Mouse (Mus musculus): Measurements from ENCODE around the gene Palmd. TPM values are rescaled to one million over a fixed set of nuclear protein-coding genes. Genes with fewer than 3 reads are reported as not detected.

The Palmd gene
- polyA plus RNA-seq, 1 experiment from 2014 or later: 9.9 TPM

GRCm38 (mm10) chr3:116923042-116923441, 45.7 kb downstream of the Palmd start:
- H3K4me2 ChIP-seq: no peak overlapping the region
- H3K4me3 ChIP-seq: no peak overlapping the region
- no peaks in the 10 kb centered on the region for H3K36me3 ChIP-seq
- H3K9me3 ChIP-seq: no peaks in the 10 kb centered on the region
- no peak for ATAC-seq (ENCODE audit: low FRiP score, low read depth)
- H3K27ac ChIP-seq (replicated peaks): no peak overlapping the region
- H3K9ac ChIP-seq: no peak overlapping the region
- 80% methylated on average over 12 of the region's 12 CpGs for WGBS
- no peaks in the 10 kb centered on the region for H3K4me1 ChIP-seq (replicated peaks)
- H3K27me3 ChIP-seq: no peaks in the 10 kb centered on the region

GRCm38 (mm10) chr3:116921535-116921934, 47.3 kb downstream of the Palmd start:
- Histone ChIP-seq H3K9ac (no peak overlapping the region), H3K4me3 (no peak overlapping the region), H3K27ac (replicated peaks) (no peak overlapping the region), H3K9me3 (no peaks in the 10 kb centered on the region), H3K36me3 (no peaks in the 10 kb centered on the region), H3K4me1 (replicated peaks) (no peaks in the 10 kb centered on the region), H3K27me3 (no peaks in the 10 kb centered on the region), H3K4me2 (no peak overlapping the region)
- ATAC-seq (ENCODE audit: low FRiP score, low read depth): no peak
- 89% methylated on average over 3 of the region's 3 CpGs for WGBS

- ATAC-seq (ENCODE audit: low FRiP score, low read depth): no peak
- WGBS: 91% methylated on average over 4 of the region's 4 CpGs
- Histone ChIP-seq H3K9me3 (no peaks in the 10 kb centered on the region), H3K4me3 (no peak overlapping the region), H3K4me1 (replicated peaks) (no peaks in the 10 kb centered on the region), H3K27me3 (no peaks in the 10 kb centered on the region), H3K4me2 (no peak overlapping the region), H3K36me3 (no peaks in the 10 kb centered on the region), H3K27ac (replicated peaks) (no peak overlapping the region), H3K9ac (no peak overlapping the region)
Measured at GRCm38 (mm10) chr3:116917016-116917415, 51.8 kb downstream of the Palmd start.

GRCm38 (mm10) chr3:116914931-116915330, 53.9 kb downstream of the Palmd start:
- 82% methylated on average over 3 of the region's 3 CpGs for whole genome bisulfite sequencing
- Histone ChIP-seq H3K4me3 (no peak overlapping the region), H3K4me1 (replicated peaks) (no peaks in the 10 kb centered on the region), H3K27me3 (no peaks in the 10 kb centered on the region), H3K9ac (no peak overlapping the region), H3K27ac (replicated peaks) (no peak overlapping the region), H3K4me2 (no peak overlapping the region), H3K36me3 (no peaks in the 10 kb centered on the region), H3K9me3 (no peaks in the 10 kb centered on the region)
- no peak for ATAC-seq (ENCODE audit: low FRiP score, low read depth)

- Histone ChIP-seq H3K27ac (replicated peaks) (no peak overlapping the region), H3K4me2 (no peak overlapping the region), H3K9ac (no peak overlapping the region), H3K9me3 (no peaks in the 10 kb centered on the region), H3K4me3 (no peak overlapping the region), H3K36me3 (no peaks in the 10 kb centered on the region), H3K27me3 (no peaks in the 10 kb centered on the region), H3K4me1 (replicated peaks) (no peaks in the 10 kb centered on the region)
- no peak for ATAC-seq (ENCODE audit: low FRiP score, low read depth)
- 92% methylated on average over 6 of the region's 6 CpGs for WGBS
Measured at GRCm38 (mm10) chr3:116914374-116914773, 54.4 kb downstream of the Palmd start.

GRCm38 (mm10) chr3:116906596-116906995, 62.2 kb downstream of the Palmd start:
- Histone ChIP-seq H3K9ac (no peak overlapping the region), H3K4me3 (no peak overlapping the region), H3K4me1 (replicated peaks) (no peaks in the 10 kb centered on the region), H3K27ac (replicated peaks) (no peak overlapping the region), H3K36me3 (no peaks in the 10 kb centered on the region), H3K27me3 (no peaks in the 10 kb centered on the region), H3K9me3 (no peaks in the 10 kb centered on the region), H3K4me2 (no peak overlapping the region)
- no peak for ATAC-seq (ENCODE audit: low FRiP score, low read depth)
- 51% methylated on average over 9 of the region's 9 CpGs for WGBS

- H3K9ac ChIP-seq: no peak overlapping the region
- no peaks in the 10 kb centered on the region for H3K4me1 ChIP-seq (replicated peaks)
- no peak overlapping the region for H3K27ac ChIP-seq (replicated peaks)
- 80% methylated on average over 16 of the region's 16 CpGs for WGBS
- H3K36me3 ChIP-seq: no peaks in the 10 kb centered on the region
- ATAC-seq (ENCODE audit: low FRiP score, low read depth): peak; percentile 23; the same call in 1 of the 2 replicates
- H3K27me3 ChIP-seq: no peaks in the 10 kb centered on the region
- 0 out of 2 replicates have a peak overlapping the region, but pooled peaks have one; percentile 2 for H3K4me2 ChIP-seq
- H3K9me3 ChIP-seq: no peaks in the 10 kb centered on the region
- no peak overlapping the region for H3K4me3 ChIP-seq
Measured at GRCm38 (mm10) chr3:116905898-116906297, 62.9 kb downstream of the Palmd start.

- 0 out of 2 replicates have a peak overlapping the region, but pooled peaks have one; percentile 4 for H3K9ac ChIP-seq
- no peaks in the 10 kb centered on the region for H3K4me1 ChIP-seq (replicated peaks)
- 21% methylated on average over 6 of the region's 6 CpGs for WGBS
Measured at GRCm38 (mm10) chr3:116904158-116904557, 64.6 kb downstream of the Palmd start.

GRCm38 (mm10) chr3:116892872-116893271, 75.9 kb downstream of the Palmd start:
- no peak for ATAC-seq (ENCODE audit: low FRiP score, low read depth)
- 80% methylated on average over 9 of the region's 9 CpGs for WGBS

More at GRCm38 (mm10) chr3:116904158-116904557, 64.6 kb downstream of the Palmd start:
- no peak overlapping the region for H3K4me2 ChIP-seq
- no peaks in the 10 kb centered on the region for H3K36me3 ChIP-seq
- no peaks in the 10 kb centered on the region for H3K27me3 ChIP-seq
- peak; percentile 66 for ATAC-seq (ENCODE audit: low FRiP score, low read depth)
- H3K9me3 ChIP-seq: no peaks in the 10 kb centered on the region
- no peak overlapping the region for H3K27ac ChIP-seq (replicated peaks)
- no peak overlapping the region for H3K4me3 ChIP-seq

GRCm38 (mm10) chr3:116892206-116892563, 76.6 kb downstream of the Palmd start:
- Histone ChIP-seq H3K9me3 (no peaks in the 10 kb centered on the region), H3K4me2 (peak overlapping the region; percentile 9; the same call in 1 of the 2 replicates), H3K9ac (no peak overlapping the region), H3K4me1 (replicated peaks) (no peaks in the 10 kb centered on the region), H3K27ac (replicated peaks) (no peak overlapping the region), H3K27me3 (no peaks in the 10 kb centered on the region), H3K36me3 (no peaks in the 10 kb centered on the region), H3K4me3 (no peak overlapping the region)
- peak; percentile 15; the same call in 1 of the 2 replicates for ATAC-seq (ENCODE audit: low FRiP score, low read depth)
- WGBS: 81% methylated on average over 6 of the region's 6 CpGs

More at GRCm38 (mm10) chr3:116892872-116893271, 75.9 kb downstream of the Palmd start:
- Histone ChIP-seq H3K4me2 (no peak overlapping the region), H3K4me3 (no peak overlapping the region), H3K36me3 (no peaks in the 10 kb centered on the region), H3K4me1 (replicated peaks) (no peaks in the 10 kb centered on the region), H3K27ac (replicated peaks) (no peak overlapping the region), H3K9ac (no peak overlapping the region), H3K9me3 (no peaks in the 10 kb centered on the region), H3K27me3 (no peaks in the 10 kb centered on the region)

- Histone ChIP-seq H3K4me1 (replicated peaks) (no peaks in the 10 kb centered on the region), H3K36me3 (no peaks in the 10 kb centered on the region), H3K4me2 (peak overlapping the region; percentile 9; the same call in 1 of the 2 replicates), H3K9ac (no peak overlapping the region), H3K27me3 (no peaks in the 10 kb centered on the region), H3K9me3 (no peaks in the 10 kb centered on the region), H3K4me3 (no peak overlapping the region), H3K27ac (replicated peaks) (no peak overlapping the region)
- WGBS: 62% methylated on average over 17 of the region's 17 CpGs
- peak; percentile 48 for ATAC-seq (ENCODE audit: low FRiP score, low read depth)
Measured at GRCm38 (mm10) chr3:116891436-116892205, 77.2 kb downstream of the Palmd start.

GRCm38 (mm10) chr3:116890576-116890975, 78.2 kb downstream of the Palmd start:
- Histone ChIP-seq H3K27me3 (no peaks in the 10 kb centered on the region), H3K27ac (replicated peaks) (no peak overlapping the region), H3K4me3 (no peak overlapping the region), H3K9me3 (no peaks in the 10 kb centered on the region), H3K4me2 (no peak overlapping the region), H3K36me3 (no peaks in the 10 kb centered on the region), H3K4me1 (replicated peaks) (no peaks in the 10 kb centered on the region), H3K9ac (no peak overlapping the region)
- 96% methylated on average over 4 of the region's 4 CpGs for WGBS
- no peak for ATAC-seq (ENCODE audit: low FRiP score, low read depth)
